Mouse (Mus musculus): Measurements from ENCODE around the gene Vps45. TPM values are rescaled to one million over a fixed set of nuclear protein-coding genes. Genes with fewer than 3 reads are reported as not detected.
"Not testable (repeated sequence)": the region's sequence is repeated elsewhere in the genome, so short reads cannot be mapped to it uniquely, and the experiment has no call there.

Vps45 gene
- total RNA-seq, 2 experiments from 2014 or later = 46.4 to 46.7 TPM

DNA sequence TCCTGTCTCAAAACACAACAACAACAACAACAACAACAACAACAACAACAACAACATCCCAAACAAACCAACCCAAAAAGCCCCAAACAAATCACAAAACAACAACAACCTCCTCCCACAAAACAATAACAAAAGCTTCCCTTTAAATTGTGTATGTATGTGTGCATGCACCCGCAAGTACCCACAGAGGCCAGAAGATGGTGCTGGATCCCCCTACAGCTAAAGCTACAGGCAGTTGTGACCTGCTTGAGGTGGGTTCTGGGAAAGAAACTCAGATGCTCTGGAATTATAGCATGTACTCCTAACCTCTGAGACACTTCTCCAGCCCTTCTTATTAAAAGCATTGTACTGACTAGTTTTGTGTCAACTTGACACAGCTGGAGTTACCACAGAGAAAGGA, 22.7 kb upstream of the Vps45 start:
- no peak for DNase-seq (ENCODE audit: low spot score in 2 of 2)

DNA sequence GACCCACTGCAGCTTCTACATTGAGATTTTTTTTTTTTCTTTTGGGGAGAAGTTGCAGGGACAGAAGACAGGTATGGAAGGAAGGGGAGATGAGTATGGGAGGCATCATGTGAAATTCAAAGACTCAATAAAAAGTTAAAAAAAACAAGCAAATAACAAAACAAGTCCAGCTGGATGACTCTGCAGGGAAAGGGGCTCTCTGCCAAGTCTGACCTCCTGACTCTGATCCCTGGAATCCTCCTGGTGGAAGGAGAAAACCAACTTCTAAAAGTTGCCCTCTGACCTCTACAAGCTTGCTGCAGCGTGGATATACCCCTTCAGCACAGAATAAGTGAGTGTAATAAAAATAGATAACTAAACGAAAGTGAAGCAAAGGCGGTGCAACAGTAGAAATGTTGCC, 20.4 kb upstream of the Vps45 start:
- no peak for DNase-seq (ENCODE audit: low spot score in 2 of 2)

DNA sequence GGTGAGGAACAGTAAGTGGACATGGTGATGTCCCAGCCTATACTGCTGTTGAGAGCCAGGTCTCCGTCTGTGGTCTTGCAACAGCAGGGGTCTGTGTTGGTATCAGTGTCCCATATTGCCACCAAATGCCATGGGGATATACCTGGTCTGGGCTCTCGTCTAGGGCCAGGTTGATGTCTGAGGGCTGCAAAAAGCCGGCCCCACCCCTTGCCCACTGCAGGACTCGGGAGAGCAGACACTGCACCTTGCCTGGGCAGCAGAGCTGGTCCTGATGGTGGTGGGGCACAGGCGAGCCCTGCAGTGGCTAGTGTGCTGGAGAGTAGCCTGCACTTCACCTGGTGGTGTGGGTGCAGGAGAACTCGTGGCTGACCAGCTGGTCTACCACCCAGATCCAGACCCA, 19.8 kb upstream of the Vps45 start:
- no peak for DNase-seq (ENCODE audit: low spot score in 2 of 2)

DNA sequence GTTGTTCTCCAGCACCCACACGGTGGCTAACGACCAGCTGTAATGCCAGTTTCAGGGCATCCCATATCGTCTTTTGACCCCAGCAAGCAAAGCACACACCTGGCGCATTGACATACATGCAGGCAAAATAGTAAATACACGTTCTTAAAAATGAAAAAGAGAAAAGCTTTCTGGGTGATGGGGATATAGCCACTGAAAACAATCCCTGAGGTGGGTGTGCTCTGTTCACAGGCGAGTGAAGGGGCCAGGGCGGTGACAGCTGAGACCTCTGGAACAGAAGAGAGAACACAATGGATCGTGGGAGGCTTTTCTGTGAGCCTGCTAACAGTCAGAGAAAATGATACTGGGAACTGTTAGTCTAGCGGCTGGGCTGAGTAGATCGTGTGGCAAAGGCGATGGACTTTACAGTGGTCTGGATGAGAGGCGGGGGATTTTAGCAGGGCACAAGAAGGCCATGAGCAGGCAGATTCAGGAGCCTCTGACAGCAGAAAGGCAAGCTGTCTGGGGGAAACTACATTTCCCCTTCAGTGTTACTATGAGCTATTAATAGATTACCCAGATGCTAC, 14.7 kb upstream of the Vps45 start:
- no peak for DNase-seq (ENCODE audit: low spot score in 2 of 2)

DNA sequence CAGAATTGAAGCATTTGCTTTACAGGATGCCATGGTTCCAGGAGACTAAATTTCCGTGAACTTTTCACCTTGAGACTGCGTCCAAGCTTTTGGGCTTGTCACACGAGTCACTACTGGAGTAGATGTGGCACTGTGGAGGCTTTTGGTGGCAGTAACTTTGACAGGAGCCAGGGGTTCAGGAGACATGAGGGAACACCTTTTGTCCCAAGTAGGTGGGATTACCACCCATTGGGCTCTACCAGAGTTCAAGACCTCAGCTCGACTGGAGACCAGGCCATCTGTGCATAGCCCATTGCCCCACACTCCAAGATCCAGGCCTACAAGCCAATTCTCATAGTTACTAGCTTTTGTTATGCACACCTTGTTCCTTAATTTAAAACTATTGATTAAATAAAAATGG, 12.0 kb upstream of the Vps45 start:
- DNase-seq (ENCODE audit: low spot score in 2 of 2) = no peak

DNA sequence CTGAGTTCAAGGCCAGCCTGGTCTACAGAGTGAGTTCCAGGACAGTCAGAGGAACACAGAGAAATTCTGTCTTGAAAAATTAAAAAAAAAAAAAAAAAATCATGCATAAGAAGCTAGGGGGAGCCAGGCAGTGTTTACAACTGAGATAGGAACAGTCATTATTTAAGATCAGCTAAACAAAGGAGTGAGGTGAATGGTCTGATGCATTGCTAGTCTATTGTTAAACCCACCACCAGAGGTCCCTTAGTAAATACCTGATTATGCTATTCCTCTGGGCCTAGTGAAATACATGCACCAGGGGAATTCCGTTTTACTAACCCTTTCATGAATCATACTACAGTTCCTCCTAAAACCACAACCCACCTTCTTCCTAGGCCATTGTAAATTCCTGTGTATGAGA, 11.3 kb upstream of the Vps45 start:
- no peak for DNase-seq (ENCODE audit: low spot score in 2 of 2)

DNA sequence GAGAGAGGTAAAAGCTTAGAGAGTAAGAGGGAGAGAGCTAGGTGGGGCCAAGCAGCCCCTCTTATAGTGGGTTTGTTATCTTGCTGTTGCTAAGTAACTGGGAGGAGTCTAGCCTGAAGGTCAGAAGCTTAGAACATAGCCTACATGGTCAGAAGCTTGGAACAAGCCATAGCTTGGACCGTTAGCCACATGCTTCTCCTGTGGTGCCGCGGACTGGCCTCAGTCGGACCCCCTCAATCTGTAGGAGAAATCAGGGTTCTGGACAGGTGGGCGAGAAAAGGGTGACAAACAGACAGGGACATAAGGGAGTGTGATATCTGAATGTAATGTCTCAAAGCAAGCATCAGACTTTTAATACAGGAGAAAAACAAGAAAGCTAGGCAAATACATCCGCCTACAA, 10.8 kb upstream of the Vps45 start:
- DNase-seq (ENCODE audit: low spot score in 2 of 2) = no peak

DNA sequence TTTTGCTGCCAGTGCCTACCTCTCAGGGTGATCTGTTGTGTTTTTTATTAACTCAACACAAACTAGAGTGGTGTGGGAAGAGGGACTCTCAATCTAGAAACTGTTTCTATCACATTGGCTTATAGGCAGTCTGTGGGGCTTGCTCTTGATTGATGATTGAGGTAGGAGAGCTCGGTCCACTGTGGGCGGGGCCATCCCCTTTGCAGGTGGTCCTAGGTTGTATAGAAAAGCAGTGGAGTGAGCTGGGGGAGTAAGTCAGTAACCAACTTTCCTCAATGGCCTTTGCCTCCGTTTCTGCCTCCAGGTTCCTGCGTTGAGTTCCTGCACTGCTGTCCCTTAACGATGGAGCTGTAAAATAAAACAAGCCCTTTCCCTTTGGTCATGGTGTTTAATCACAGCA, 8.5 kb upstream of the Vps45 start:
- no peak for DNase-seq (ENCODE audit: low spot score in 2 of 2)

DNA sequence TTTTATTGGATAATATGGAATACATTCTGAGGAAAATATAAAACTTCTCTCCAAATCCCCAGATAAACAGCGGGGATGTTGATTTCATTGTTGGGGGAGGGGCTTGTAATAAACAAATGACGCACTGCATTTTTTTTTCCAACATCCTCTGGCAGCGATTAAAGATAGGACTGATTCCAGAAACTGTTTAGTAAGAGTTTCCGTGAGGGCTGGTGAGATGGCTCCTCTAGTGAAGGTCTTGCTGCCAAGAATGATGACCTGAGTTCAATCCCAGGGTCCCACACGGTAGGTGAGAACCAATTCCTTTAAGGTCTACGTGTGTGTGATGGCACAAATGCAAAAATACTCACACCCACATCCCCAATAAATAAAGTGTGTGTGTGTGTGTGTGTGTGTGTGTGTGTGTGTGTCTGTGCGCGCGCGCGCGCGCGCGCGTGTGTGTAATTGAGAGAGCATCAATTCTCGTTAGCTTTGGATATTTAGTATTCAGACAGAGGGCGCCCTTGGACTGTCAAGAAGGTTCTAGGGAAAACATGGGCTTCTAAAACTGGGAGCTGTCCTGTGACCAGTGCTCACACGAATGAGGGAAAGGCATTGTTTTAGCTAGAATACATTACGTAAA, 7.6 kb upstream of the Vps45 start:
- peak; percentile 73 to 77 for DNase-seq (ENCODE audit: low spot score in 2 of 2)

DNA sequence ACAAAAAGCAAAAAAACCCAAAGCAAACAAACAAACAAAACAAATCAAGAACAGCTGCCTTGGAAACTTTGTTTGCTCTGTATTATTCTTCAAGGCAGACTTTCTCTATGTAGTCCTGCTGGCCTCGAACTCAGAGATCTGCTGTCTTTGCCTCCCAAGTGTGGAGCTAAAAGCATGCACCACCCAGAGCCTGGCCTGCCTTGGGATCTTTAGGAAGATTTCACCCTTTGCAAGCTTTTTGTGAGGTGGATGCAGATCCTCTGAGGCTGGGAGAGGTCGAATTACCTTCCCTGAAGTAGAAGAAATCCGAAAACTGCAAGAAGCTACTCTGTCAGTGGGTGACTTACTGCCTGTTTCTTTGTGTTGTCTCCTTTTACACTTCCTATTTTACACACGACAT, 6.9 kb upstream of the Vps45 start:
- DNase-seq (ENCODE audit: low spot score in 2 of 2) = no peak

DNA sequence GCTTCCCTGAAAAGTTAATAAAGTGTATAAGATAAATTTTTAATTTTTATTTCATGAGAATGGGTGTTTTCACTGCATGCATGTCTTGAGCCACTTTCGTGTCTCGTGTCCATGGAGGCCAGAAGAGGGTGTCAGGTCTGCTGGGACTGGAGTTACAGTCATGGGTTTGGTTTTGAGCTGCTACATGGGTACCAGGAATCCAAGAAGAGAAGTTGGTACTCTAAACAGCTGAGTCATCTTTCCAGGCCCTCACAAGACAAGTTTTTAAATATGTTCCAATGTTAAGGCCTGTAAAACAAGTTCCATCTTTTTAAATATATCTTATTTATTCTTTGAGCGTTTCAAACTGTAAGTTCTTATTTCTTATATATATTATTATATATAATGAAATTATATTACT, 6.0 kb upstream of the Vps45 start:
- no peak for DNase-seq (ENCODE audit: low spot score in 2 of 2)

DNA sequence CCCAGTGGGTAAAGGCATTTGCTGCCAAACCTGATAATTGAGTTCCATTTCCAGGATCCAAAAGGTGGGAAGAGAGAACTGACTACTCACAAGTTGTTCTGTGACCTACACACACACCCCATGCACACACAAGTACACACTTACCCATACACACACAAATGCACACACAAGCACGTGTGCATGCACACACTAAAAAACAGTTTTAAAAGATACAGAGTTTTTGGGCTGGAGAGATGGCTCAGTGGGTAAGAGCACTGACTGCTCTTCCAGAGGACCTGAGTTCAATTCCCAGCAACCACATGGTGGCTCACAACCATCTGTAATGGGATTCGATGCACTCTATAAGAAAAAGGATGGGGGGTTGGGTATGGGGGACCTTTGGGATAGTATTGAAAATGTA, 5.0 kb upstream of the Vps45 start:
- DNase-seq (ENCODE audit: low spot score in 2 of 2) = no peak

DNA sequence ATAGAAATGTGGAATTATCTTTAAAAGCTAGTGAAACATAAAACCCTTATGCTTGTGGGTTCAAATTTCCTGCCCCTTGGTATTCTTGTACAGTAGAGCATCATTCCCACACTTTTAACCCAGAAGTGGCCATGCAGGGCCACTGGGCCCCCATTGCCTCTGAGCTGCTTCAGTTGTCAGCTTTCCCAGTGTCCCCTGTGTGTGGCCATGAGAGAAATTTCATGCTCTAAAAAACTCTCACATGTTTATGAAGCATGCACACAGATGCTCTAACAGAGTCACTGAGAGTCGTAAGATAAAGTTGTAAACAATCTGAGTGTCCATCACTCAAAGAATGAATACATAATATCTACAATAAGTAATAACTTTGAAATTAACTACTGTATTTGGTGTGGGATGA, 1.9 kb upstream of the Vps45 start:
- DNase-seq (ENCODE audit: low spot score in 2 of 2) = no peak

DNA sequence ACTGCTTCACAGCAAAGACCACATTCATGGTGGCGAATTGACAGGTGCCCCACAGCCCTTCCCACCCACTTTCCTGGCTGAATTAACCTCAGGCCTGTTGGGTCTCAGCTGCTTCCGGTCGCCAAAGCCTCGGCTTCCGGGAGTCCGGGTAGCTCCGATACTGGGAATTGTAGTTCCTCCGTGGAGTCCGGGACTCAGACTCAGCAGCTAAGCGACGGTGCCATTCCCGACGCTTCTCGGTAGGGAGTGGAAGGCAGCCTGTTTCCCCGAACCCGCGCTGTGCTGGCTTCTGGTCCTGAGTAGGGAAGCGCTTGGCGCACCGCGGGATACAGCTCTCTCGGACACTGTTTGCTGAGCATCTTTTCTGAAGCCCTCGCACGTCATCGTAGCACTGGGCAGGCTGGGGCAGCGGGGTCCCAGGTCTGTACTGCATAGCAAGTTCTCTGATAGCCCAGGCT, 490 bp downstream of the Vps45 start:
- peak; percentile 90 to 91 for DNase-seq (ENCODE audit: low spot score in 2 of 2)

DNA sequence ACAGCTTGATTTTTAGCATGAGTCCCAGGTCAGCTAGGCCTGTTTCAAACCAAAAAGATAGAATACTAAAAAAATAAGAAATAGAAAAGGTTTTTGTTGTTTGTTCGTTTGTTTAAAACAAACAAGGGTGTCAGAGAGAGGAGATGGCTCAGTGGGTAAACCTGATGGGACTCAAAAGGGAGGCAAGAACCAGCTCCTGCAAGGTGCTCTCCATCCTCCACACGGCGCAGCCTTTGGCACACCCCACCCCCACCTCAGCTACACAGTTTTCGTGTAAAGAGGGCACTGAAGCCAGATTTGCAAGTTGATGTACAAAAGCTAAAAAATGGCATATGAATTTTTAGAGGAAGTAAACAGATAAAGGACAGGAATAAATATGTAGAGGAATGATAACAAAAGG, 2.2 kb downstream of the Vps45 start:
- no peak for DNase-seq (ENCODE audit: low spot score in 2 of 2)

DNA sequence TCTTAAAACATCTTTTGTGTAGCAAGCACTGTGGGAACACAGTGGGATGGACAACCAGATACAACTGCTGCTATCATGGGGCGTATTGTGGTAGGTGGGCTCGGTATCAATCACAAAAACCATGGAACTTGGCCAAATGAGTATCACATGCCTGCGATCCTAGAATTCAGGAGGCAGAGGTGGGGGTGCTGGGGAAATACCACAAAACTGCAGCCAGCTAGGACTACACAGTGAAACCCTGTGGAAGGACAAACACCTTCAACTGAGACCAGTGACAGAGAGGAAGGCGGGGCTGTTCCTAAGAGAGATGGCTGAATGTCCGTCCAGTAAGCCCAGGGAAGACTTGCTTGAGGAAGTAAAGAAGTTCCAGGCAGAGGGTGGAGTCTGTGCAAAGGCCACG, 3.0 kb downstream of the Vps45 start:
- no peak for DNase-seq (ENCODE audit: low spot score in 2 of 2)

DNA sequence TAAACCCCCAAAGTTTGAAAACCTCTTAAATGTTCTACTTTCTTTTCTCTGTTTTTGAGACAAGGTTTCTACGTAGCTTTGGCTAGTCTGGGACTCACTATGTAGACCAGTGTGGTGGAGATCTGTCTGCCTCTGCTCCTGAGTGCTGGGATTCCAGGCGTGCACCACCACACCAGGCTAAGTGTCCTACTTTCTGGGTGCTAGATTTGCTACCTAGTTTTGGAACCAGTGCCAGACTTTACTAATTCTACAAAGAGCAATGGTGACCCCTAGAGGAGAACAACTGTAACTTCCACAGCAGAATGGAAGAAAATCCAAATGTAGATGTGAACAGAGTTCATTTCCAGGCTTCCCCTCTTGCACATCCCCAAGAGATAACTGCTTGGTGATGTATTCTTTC, 6.4 kb downstream of the Vps45 start:
- peak; percentile 22 to 24 for DNase-seq (ENCODE audit: low spot score in 2 of 2)

DNA sequence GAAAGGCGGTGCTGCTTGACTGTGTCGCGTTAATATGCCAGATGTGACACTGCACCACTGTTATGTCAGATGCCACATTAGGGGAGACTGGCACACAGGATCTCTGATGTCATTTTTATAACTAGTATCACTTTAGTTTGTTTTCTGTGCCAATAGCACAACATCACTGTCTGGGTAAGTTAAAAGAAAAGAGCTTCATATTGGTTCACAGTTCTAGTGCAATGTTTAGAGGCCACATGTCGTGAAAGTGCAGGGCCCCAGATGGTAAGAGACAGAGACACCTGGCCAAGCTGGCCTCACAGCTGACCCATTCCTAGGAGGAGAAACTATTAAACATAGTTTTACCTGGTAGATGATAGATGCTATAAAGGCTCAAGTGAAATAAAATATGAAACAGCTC, 7.1 kb downstream of the Vps45 start:
- no peak for DNase-seq (ENCODE audit: low spot score in 2 of 2)

DNA sequence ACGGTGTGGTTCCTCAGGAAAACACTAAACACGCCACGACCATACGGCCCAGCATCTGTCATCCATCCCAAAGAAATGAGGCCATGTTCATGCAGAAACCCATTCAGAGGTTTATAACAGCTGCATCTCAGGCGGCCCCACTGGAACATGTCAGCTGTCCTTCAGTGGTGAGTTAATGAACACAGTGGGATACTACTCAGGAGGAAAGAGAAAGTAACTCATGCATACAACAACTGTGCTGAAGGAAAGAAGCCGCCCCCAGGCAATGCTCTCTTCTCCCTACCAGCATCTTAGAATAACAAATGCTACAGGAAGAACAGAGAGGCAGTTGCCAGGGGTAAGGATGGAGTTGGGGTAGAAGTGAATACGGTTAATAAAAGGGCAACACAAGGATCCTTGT, 7.5 kb downstream of the Vps45 start:
- DNase-seq (ENCODE audit: low spot score in 2 of 2) = no peak

DNA sequence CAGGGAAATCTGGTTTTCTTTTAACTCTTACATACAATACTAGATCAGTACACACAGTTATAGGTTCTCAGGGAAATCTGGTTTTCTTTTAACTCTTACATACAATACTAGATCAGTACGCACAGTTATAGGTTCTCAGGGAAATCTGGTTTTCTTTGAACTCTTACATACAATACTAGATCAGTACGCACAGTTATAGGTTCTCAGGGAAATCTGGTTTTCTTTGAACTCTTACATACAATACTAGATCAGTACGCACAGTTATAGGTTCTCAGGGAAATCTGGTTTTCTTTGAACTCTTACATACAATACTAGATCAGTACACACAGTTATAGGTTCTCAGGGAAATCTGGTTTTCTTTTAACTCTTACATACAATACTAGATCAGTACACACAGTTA, 13.7 kb downstream of the Vps45 start:
- DNase-seq (ENCODE audit: low spot score in 2 of 2) = not testable (repeated sequence)

DNA sequence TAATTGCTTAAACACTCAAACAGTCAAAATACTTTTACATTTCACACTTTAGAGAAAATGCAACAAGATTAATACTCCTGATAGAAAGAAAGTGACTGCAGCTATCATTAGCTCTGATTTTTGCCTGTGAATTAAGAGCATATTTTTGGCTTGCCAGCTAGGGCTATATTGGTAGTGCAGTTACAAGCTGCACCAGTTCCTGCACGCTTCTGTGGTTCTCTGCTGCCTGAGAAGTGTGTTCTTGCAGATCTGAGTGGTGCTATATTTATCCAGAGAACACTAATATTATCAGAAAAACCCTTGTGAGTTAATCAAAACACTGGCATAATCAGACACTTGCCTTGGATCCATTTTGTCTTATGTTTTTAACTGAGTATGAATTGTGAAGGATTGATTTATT, 15.2 kb downstream of the Vps45 start:
- DNase-seq (ENCODE audit: low spot score in 2 of 2) = no peak

DNA sequence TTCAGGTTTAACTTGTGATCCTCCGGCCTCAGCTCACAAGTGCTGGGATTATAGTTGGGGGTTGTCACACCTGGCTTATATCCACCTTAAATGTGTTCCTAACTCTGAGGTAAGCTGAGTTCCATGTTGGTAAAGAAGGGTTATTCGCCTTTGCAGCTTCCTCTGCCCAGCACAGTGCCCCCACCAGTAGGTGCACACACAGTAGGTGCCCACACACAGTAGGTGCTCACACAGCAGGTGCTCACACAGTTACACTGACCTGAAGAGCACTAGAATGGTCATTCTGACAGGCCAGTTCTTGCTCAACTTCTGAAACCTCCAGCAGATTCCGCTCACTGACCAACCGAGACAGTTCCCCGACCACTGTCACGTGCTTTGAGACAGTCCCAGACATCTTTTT, 17.2 kb downstream of the Vps45 start:
- no peak for DNase-seq (ENCODE audit: low spot score in 2 of 2)

DNA sequence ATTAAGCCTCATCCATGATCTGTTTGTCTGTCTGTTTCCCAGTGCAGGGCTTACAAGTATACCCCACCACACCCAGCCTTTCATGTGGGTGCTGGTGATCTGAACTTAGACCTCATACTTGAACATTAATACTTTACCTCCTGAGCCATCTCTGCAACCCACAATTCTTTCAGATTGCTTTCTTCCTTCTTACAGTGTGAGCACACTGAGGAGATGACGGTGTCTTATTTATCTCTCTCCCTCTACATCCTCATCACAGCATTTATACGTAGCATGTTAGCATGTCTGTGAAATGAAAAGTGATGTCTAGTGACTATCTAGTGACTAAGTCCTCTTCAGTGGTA, 17.6 kb downstream of the Vps45 start:
- no peak for DNase-seq (ENCODE audit: low spot score in 2 of 2)
